Mouse (Mus musculus) retina, adult 2 months (tissue): ENCODE measurements around the gene Ly6g6d.

Experiments
- DNase-seq: peaks from one replicate; pipeline ENCODE4 v3.0.0-alpha.2; 2012; ENCODE audit warnings: low read depth, low spot score

The Ly6g6d gene

GRCm38 (mm10) chr17:35100196-35100765 lies 22.4 kb upstream of the Ly6g6d start:
- no peak for DNase-seq

GRCm38 (mm10) chr17:35097164-35097655 lies 19.3 kb upstream of the Ly6g6d start:
- DNase-seq, result no peak

GRCm38 (mm10) chr17:35096597-35096996 lies 18.7 kb upstream of the Ly6g6d start:
- no peak for DNase-seq

- DNase-seq, result no peak
Measured at GRCm38 (mm10) chr17:35094475-35095365, 16.9 kb upstream of the Ly6g6d start.

- no peak for DNase-seq
Measured at GRCm38 (mm10) chr17:35092403-35093198, 14.7 kb upstream of the Ly6g6d start.

GRCm38 (mm10) chr17:35090166-35090932 lies 12.5 kb upstream of the Ly6g6d start:
- DNase-seq, result no peak

GRCm38 (mm10) chr17:35088825-35089644 lies 11.2 kb upstream of the Ly6g6d start, which contains the start of gene Abhd16a:
Gene Abhd16a (plus strand): TSS chr17:35089263.
- peak; percentile 86 for DNase-seq

GRCm38 (mm10) chr17:35088151-35088550 lies 10.3 kb upstream of the Ly6g6d start:
- no peak for DNase-seq

- DNase-seq, result no peak
Measured at GRCm38 (mm10) chr17:35085208-35085865, 7.5 kb upstream of the Ly6g6d start, which contains the start of gene Ly6g6f. Gene Ly6g6f (minus strand): TSS chr17:35085610.

- no peak for DNase-seq
Measured at GRCm38 (mm10) chr17:35083929-35084497, 6.1 kb upstream of the Ly6g6d start.

GRCm38 (mm10) chr17:35082841-35083576 lies 5.1 kb upstream of the Ly6g6d start:
- DNase-seq, result no peak

- DNase-seq, result no peak
Measured at GRCm38 (mm10) chr17:35080710-35081109, 2.8 kb upstream of the Ly6g6d start.

GRCm38 (mm10) chr17:35080248-35080647 lies 2.4 kb upstream of the Ly6g6d start:
- no peak for DNase-seq

GRCm38 (mm10) chr17:35079778-35080177 lies 1.9 kb upstream of the Ly6g6d start:
- DNase-seq, result no peak

- no peak for DNase-seq
Measured at GRCm38 (mm10) chr17:35077285-35077684, 580 bp downstream of the Ly6g6d start.

GRCm38 (mm10) chr17:35076507-35077176 lies 1.2 kb downstream of the Ly6g6d start, which contains the start of gene Ly6g6e:
Gene Ly6g6e (plus strand): TSS chr17:35076902.
- no peak for DNase-seq

- no peak for DNase-seq
Measured at GRCm38 (mm10) chr17:35074097-35074496, 3.8 kb downstream of the Ly6g6d start.

GRCm38 (mm10) chr17:35071454-35071853 lies 6.4 kb downstream of the Ly6g6d start:
- DNase-seq, result no peak
